Mouse (Mus musculus): ENCODE data around the gene Acot3. TPM values are rescaled to one million over a fixed set of nuclear protein-coding genes. Genes with fewer than 3 reads are reported as not detected.
"Not testable (repeated sequence)": the region's sequence is repeated elsewhere in the genome, so short reads cannot be mapped to it uniquely, and the experiment has no call there.

The Acot3 gene
- polyA plus RNA-seq, 1 experiment from 2014 or later: 3.0 TPM

- not testable (repeated sequence) for H3K4me1 ChIP-seq (replicated peaks; ENCODE audit: control insufficient read depth, insufficient read depth, low read length); H3K27ac ChIP-seq (ENCODE audit: low read depth, low read length); H3K9me3 ChIP-seq (ENCODE audit: control insufficient read depth, low read length); H3K27me3 ChIP-seq (replicated peaks; ENCODE audit: control insufficient read depth, insufficient read depth, low read length); H3K36me3 ChIP-seq (ENCODE audit: control insufficient read depth, insufficient read depth, low read length)
- H3K4me2 ChIP-seq: peak within 1 kb of the TSS; percentile 91
- WGBS: under 1% methylated on average over 76 of the region's 80 CpGs
- peak within 1 kb of the TSS; percentile 59 for H3K4me3 ChIP-seq (ENCODE audit: low read depth, low read length)
- ATAC-seq (replicated peaks; ENCODE audit: low FRiP score) (peak; percentile 57), DNase-seq (ENCODE audit: low spot score) (peak; percentile 57)
- H3K9ac ChIP-seq (ENCODE audit: low read depth, low read length): peak within 1 kb of the TSS; percentile 72
Measured at GRCm38 (mm10) chr12:84100604-84101492, 48.9 kb downstream of the Acot3 start, which contains the start of gene Acot6. TSS of gene Acot6 (plus strand) at chr12:84100654.

GRCm38 (mm10) chr12:84101493-84101845, 49.5 kb downstream of the Acot3 start:
- Histone ChIP-seq H3K4me1 (replicated peaks; ENCODE audit: control insufficient read depth, insufficient read depth, low read length) (0 out of 2 replicates have a peak, but pooled peaks cover 2% of the 10 kb centered on the region), H3K4me2 (peak overlapping the region; percentile 91), H3K4me3 (ENCODE audit: low read depth, low read length) (peak overlapping the region; percentile 59), H3K9ac (ENCODE audit: low read depth, low read length) (peak overlapping the region; percentile 72), H3K27ac (ENCODE audit: low read depth, low read length) (no peak overlapping the region), H3K27me3 (replicated peaks; ENCODE audit: control insufficient read depth, insufficient read depth, low read length) (no peaks in the 10 kb centered on the region), H3K36me3 (ENCODE audit: control insufficient read depth, insufficient read depth, low read length) (no peaks in the 10 kb centered on the region), H3K9me3 (ENCODE audit: control insufficient read depth, low read length) (no peaks in the 10 kb centered on the region)
- 41% methylated on average over 2 of the region's 2 CpGs for WGBS
- DNase-seq (ENCODE audit: low spot score) (no peak), ATAC-seq (replicated peaks; ENCODE audit: low FRiP score) (no peak)

GRCm38 (mm10) chr12:84107012-84107411, 55.1 kb downstream of the Acot3 start:
- 74% methylated on average over 3 of the region's 3 CpGs for WGBS
- H3K4me1 ChIP-seq (replicated peaks; ENCODE audit: control insufficient read depth, insufficient read depth, low read length): no peaks in the 10 kb centered on the region
- H3K36me3 ChIP-seq (ENCODE audit: control insufficient read depth, insufficient read depth, low read length): no peaks in the 10 kb centered on the region
- DNase-seq (ENCODE audit: low spot score) (no peak), ATAC-seq (replicated peaks; ENCODE audit: low FRiP score) (no peak)
- H3K9me3 ChIP-seq (ENCODE audit: control insufficient read depth, low read length): no peaks in the 10 kb centered on the region
- no peak overlapping the region for H3K27ac ChIP-seq (ENCODE audit: low read depth, low read length)
- H3K4me2 ChIP-seq: no peak overlapping the region
- H3K9ac ChIP-seq (ENCODE audit: low read depth, low read length): no peak overlapping the region
- no peaks in the 10 kb centered on the region for H3K27me3 ChIP-seq (replicated peaks; ENCODE audit: control insufficient read depth, insufficient read depth, low read length)
- H3K4me3 ChIP-seq (ENCODE audit: low read depth, low read length): no peak overlapping the region

- no peaks in the 10 kb centered on the region for H3K9me3 ChIP-seq (ENCODE audit: control insufficient read depth, low read length)
- no peaks in the 10 kb centered on the region for H3K36me3 ChIP-seq (ENCODE audit: control insufficient read depth, insufficient read depth, low read length)
- DNase-seq (ENCODE audit: low spot score): no peak
- no peak overlapping the region for H3K9ac ChIP-seq (ENCODE audit: low read depth, low read length)
- H3K27ac ChIP-seq (ENCODE audit: low read depth, low read length): no peak overlapping the region
- ATAC-seq (replicated peaks; ENCODE audit: low FRiP score): no peak
- H3K4me2 ChIP-seq: no peak overlapping the region
- H3K4me3 ChIP-seq (ENCODE audit: low read depth, low read length): no peak overlapping the region
- H3K4me1 ChIP-seq (replicated peaks; ENCODE audit: control insufficient read depth, insufficient read depth, low read length): no peaks in the 10 kb centered on the region
- 59% methylated on average over 1 of the region's 1 CpGs for WGBS
- H3K27me3 ChIP-seq (replicated peaks; ENCODE audit: control insufficient read depth, insufficient read depth, low read length): no peaks in the 10 kb centered on the region
Measured at GRCm38 (mm10) chr12:84107692-84108091, 55.7 kb downstream of the Acot3 start.

- Histone ChIP-seq H3K4me1 (replicated peaks; ENCODE audit: control insufficient read depth, insufficient read depth, low read length) (no peaks in the 10 kb centered on the region), H3K9me3 (ENCODE audit: control insufficient read depth, low read length) (no peaks in the 10 kb centered on the region), H3K36me3 (ENCODE audit: control insufficient read depth, insufficient read depth, low read length) (no peaks in the 10 kb centered on the region), H3K27ac (ENCODE audit: low read depth, low read length) (no peak overlapping the region), H3K9ac (ENCODE audit: low read depth, low read length) (no peak overlapping the region), H3K4me3 (ENCODE audit: low read depth, low read length) (no peak overlapping the region), H3K4me2 (no peak overlapping the region), H3K27me3 (replicated peaks; ENCODE audit: control insufficient read depth, insufficient read depth, low read length) (no peaks in the 10 kb centered on the region)
- no peak for DNase-seq (ENCODE audit: low spot score)
- ATAC-seq (replicated peaks; ENCODE audit: low FRiP score): no peak
- WGBS: 73% methylated on average over 1 of the region's 1 CpGs
Measured at GRCm38 (mm10) chr12:84109924-84110323, 58.0 kb downstream of the Acot3 start.

Other genes starting within 250 kb of the Acot3 start
- gene Numb, start 130.2 kb upstream of the Acot3 start, polyA plus RNA-seq (2014; fragmentation: Nextera tagmentation; extraction: Ambion mirVana): 25.2 and 26.8 TPM in 2 replicates
- gene Riox1, start 101.5 kb upstream of the Acot3 start, polyA plus RNA-seq (2014; fragmentation: Nextera tagmentation; extraction: Ambion mirVana): 24.7 and 25.2 TPM in 2 replicates
- not detected in 2 replicates for gene Heatr4, start 67.3 kb upstream of the Acot3 start, polyA plus RNA-seq (2014; fragmentation: Nextera tagmentation; extraction: Ambion mirVana)
- 22.5 and 22.6 TPM in 2 replicates for gene Acot2, start 64.3 kb upstream of the Acot3 start, polyA plus RNA-seq (2014; fragmentation: Nextera tagmentation; extraction: Ambion mirVana)
- 42.9 and 44.2 TPM in 2 replicates for gene Acot1, start 42.7 kb upstream of the Acot3 start, polyA plus RNA-seq (2014; fragmentation: Nextera tagmentation; extraction: Ambion mirVana)
- 8.4 and 8.5 TPM in 2 replicates for gene Acot4, start 13.8 kb upstream of the Acot3 start, polyA plus RNA-seq (2014; fragmentation: Nextera tagmentation; extraction: Ambion mirVana)
- gene Gm49366, start 13.2 kb upstream of the Acot3 start, polyA plus RNA-seq (2014; fragmentation: Nextera tagmentation; extraction: Ambion mirVana): not detected in 2 replicates
- gene Acot5, start 17.2 kb downstream of the Acot3 start, polyA plus RNA-seq (2014; fragmentation: Nextera tagmentation; extraction: Ambion mirVana): not detected in 2 replicates
- gene Acot6, start 48.5 kb downstream of the Acot3 start, polyA plus RNA-seq (2014; fragmentation: Nextera tagmentation; extraction: Ambion mirVana): 1.0 and 1.4 TPM in 2 replicates
- gene Dnal1, start 62.2 kb downstream of the Acot3 start, polyA plus RNA-seq (2014; fragmentation: Nextera tagmentation; extraction: Ambion mirVana): 2.0 and 2.3 TPM in 2 replicates
- 0.27 and 0.53 TPM in 2 replicates for gene Pnma1, start 96.3 kb downstream of the Acot3 start, polyA plus RNA-seq (2014; fragmentation: Nextera tagmentation; extraction: Ambion mirVana)
- 12.6 and 13.4 TPM in 2 replicates for gene Elmsan1, start 166.7 kb downstream of the Acot3 start, polyA plus RNA-seq (2014; fragmentation: Nextera tagmentation; extraction: Ambion mirVana)
- gene Ptgr2, start 233.1 kb downstream of the Acot3 start, polyA plus RNA-seq (2014; fragmentation: Nextera tagmentation; extraction: Ambion mirVana): 39.5 and 51.2 TPM in 2 replicates